Mouse (Mus musculus) forebrain, embryonic 10.5 days (tissue): ENCODE results near the gene 2510039O18Rik. TPM values are rescaled to one million over a fixed set of nuclear protein-coding genes. Genes with fewer than 3 reads are reported as not detected.

Experiments used
- DNase-seq: peaks from one replicate; pipeline ENCODE4 v3.0.0-alpha.2; 2017; ENCODE audit warnings: low spot score; ENCODE audit errors: extremely low spot score
- H3K27ac ChIP-seq: fragments of 300-500 bp; sonication (generic); 2 replicates; pipeline ENCODE4 v1.5.1; 2016; ENCODE audit warnings: mild to moderate bottlenecking
- H3K27me3 ChIP-seq: fragments of 300-500 bp; sonication (generic); 2 replicates; pipeline ENCODE4 v1.6.1; 2016; ENCODE audit warnings: mild to moderate bottlenecking; ENCODE audit not compliant: poor library complexity, severe bottlenecking
- H3K36me3 ChIP-seq: fragments of 300-500 bp; sonication (generic); replicated peaks from 2 replicates; pipeline ENCODE4 v1.6.1; 2016; ENCODE audit warnings: mild to moderate bottlenecking, moderate library complexity
- H3K4me1 ChIP-seq: fragments of 300-500 bp; sonication (generic); 2 replicates; pipeline ENCODE4 v1.6.1; 2016
- H3K4me3 ChIP-seq: fragments of 300-500 bp; sonication (generic); 2 replicates; pipeline ENCODE4 v1.5.1; 2016; ENCODE audit warnings: mild to moderate bottlenecking, moderate library complexity
- H3K9me3 ChIP-seq: fragments of 300-500 bp; sonication (generic); 2 replicates; pipeline ENCODE4 v1.6.1; 2016; ENCODE audit warnings: mild to moderate bottlenecking, moderate library complexity
- WGBS: fragments of 180-500 bp; shearing (Covaris S2); methylation state at CpG from one replicate; pipeline ENCODE4 v1.1.7; 2016; 5-methylcytosine and 5-hydroxymethylcytosine counted together
- polyA plus RNA-seq: library from polyadenylated mRNA; unstranded; fragments of >200 nt; fragmentation: Nextera tagmentation; extraction: Ambion mirVana; gene quantifications from 2 replicates; pipeline ENCODE4 v1.2.1, GENCODE M21; 2016

Gene 2510039O18Rik
- polyA plus RNA-seq, 1 experiment from 2014 or later: 9.0 TPM

- H3K27ac ChIP-seq: no peak overlapping the region
- H3K27me3 ChIP-seq: no peaks in the 10 kb centered on the region
- DNase-seq: no peak
- no peak overlapping the region; the same call in 1 of the 2 replicates for H3K4me3 ChIP-seq
- H3K9me3 ChIP-seq: no peaks in the 10 kb centered on the region
- peaks cover 11% of the 10 kb centered on the region for H3K4me1 ChIP-seq
- peaks cover 29% of the 10 kb centered on the region for H3K36me3 ChIP-seq
- WGBS: 24% methylated on average over 10 of the region's 10 CpGs
Measured at GRCm38 (mm10) chr4:147920973-147921372, 19.7 kb upstream of the 2510039O18Rik start.

- DNase-seq: no peak
- no peaks in the 10 kb centered on the region for H3K9me3 ChIP-seq
- H3K36me3 ChIP-seq: peaks cover 23% of the 10 kb centered on the region
- no peak overlapping the region for H3K4me3 ChIP-seq
- 83% methylated on average over 11 of the region's 11 CpGs for WGBS
- no peak overlapping the region for H3K27ac ChIP-seq
- no peaks in the 10 kb centered on the region for H3K27me3 ChIP-seq
- peaks cover 11% of the 10 kb centered on the region for H3K4me1 ChIP-seq
Measured at GRCm38 (mm10) chr4:147922341-147922740, 18.4 kb upstream of the 2510039O18Rik start.

GRCm38 (mm10) chr4:147927705-147928104 is 13.0 kb upstream of the 2510039O18Rik start:
- no peak for DNase-seq
- Histone ChIP-seq H3K36me3 (peaks cover 46% of the 10 kb centered on the region), H3K27ac (peak overlapping the region; percentile 62; the same call in 1 of the 2 replicates), H3K4me1 (peaks cover 12% of the 10 kb centered on the region), H3K27me3 (no peaks in the 10 kb centered on the region), H3K4me3 (0 out of 2 replicates have a peak overlapping the region, but pooled peaks have one; percentile 9), H3K9me3 (no peaks in the 10 kb centered on the region)
- 44% methylated on average over 8 of the region's 8 CpGs for WGBS

- Histone ChIP-seq H3K36me3 (peaks cover 41% of the 10 kb centered on the region), H3K27ac (peak overlapping the region; percentile 62; the same call in 1 of the 2 replicates), H3K4me1 (peaks cover 15% of the 10 kb centered on the region), H3K4me3 (peak overlapping the region; percentile 9; the same call in 1 of the 2 replicates), H3K9me3 (no peaks in the 10 kb centered on the region), H3K27me3 (no peaks in the 10 kb centered on the region)
- 9% methylated on average over 9 of the region's 9 CpGs for WGBS
- no peak for DNase-seq
Measured at GRCm38 (mm10) chr4:147928136-147928535, 12.6 kb upstream of the 2510039O18Rik start.

GRCm38 (mm10) chr4:147928540-147928939 is 12.2 kb upstream of the 2510039O18Rik start:
- no peaks in the 10 kb centered on the region for H3K27me3 ChIP-seq
- H3K4me3 ChIP-seq: peak overlapping the region; percentile 9; the same call in 1 of the 2 replicates
- H3K9me3 ChIP-seq: no peaks in the 10 kb centered on the region
- WGBS: 68% methylated on average over 7 of the region's 7 CpGs
- DNase-seq: no peak
- H3K4me1 ChIP-seq: peaks cover 17% of the 10 kb centered on the region
- peak overlapping the region; percentile 62; the same call in 1 of the 2 replicates for H3K27ac ChIP-seq
- peaks cover 38% of the 10 kb centered on the region for H3K36me3 ChIP-seq

- no peaks in the 10 kb centered on the region for H3K9me3 ChIP-seq
- H3K4me1 ChIP-seq: peaks cover 32% of the 10 kb centered on the region
- 93% methylated on average over 14 of the region's 14 CpGs for WGBS
- H3K27me3 ChIP-seq: no peaks in the 10 kb centered on the region
- H3K36me3 ChIP-seq: peaks cover 22% of the 10 kb centered on the region
- no peak for DNase-seq
- H3K4me3 ChIP-seq: no peak overlapping the region
- H3K27ac ChIP-seq: no peak overlapping the region
Measured at GRCm38 (mm10) chr4:147930946-147931345, 9.7 kb upstream of the 2510039O18Rik start.

GRCm38 (mm10) chr4:147934134-147934533 is 6.6 kb upstream of the 2510039O18Rik start:
- Histone ChIP-seq H3K4me1 (peaks cover 37% of the 10 kb centered on the region), H3K9me3 (no peaks in the 10 kb centered on the region), H3K27me3 (peaks cover 12% of the 10 kb centered on the region), H3K36me3 (peaks cover 22% of the 10 kb centered on the region), H3K27ac (no peak overlapping the region), H3K4me3 (no peak overlapping the region)
- no peak for DNase-seq
- 47% methylated on average over 3 of the region's 3 CpGs for WGBS

- 90% methylated on average over 4 of the region's 4 CpGs for WGBS
- Histone ChIP-seq H3K4me1 (peaks cover 37% of the 10 kb centered on the region), H3K4me3 (no peak overlapping the region)
Measured at GRCm38 (mm10) chr4:147934611-147935010, 6.1 kb upstream of the 2510039O18Rik start.

GRCm38 (mm10) chr4:147935904-147936303 is 4.8 kb upstream of the 2510039O18Rik start:
- Histone ChIP-seq H3K36me3 (peaks cover 7% of the 10 kb centered on the region), H3K4me3 (peak overlapping the region; percentile 77), H3K27me3 (peaks cover 12% of the 10 kb centered on the region), H3K27ac (peak overlapping the region; percentile 86), H3K9me3 (no peaks in the 10 kb centered on the region), H3K4me1 (peaks cover 46% of the 10 kb centered on the region)
- DNase-seq: no peak
- 23% methylated on average over 9 of the region's 9 CpGs for WGBS

More at GRCm38 (mm10) chr4:147934611-147935010, 6.1 kb upstream of the 2510039O18Rik start:
- DNase-seq: no peak
- no peak overlapping the region for H3K27ac ChIP-seq
- no peaks in the 10 kb centered on the region for H3K9me3 ChIP-seq
- H3K27me3 ChIP-seq: peaks cover 12% of the 10 kb centered on the region
- H3K36me3 ChIP-seq: peaks cover 19% of the 10 kb centered on the region

- Histone ChIP-seq H3K27me3 (peaks cover 12% of the 10 kb centered on the region), H3K4me1 (peaks cover 51% of the 10 kb centered on the region), H3K9me3 (no peaks in the 10 kb centered on the region), H3K27ac (peak within 1 kb of the TSS; percentile 86), H3K36me3 (peaks cover 2% of the 10 kb centered on the region; the same call in 1 of the 2 replicates), H3K4me3 (peak within 1 kb of the TSS; percentile 77)
- peak; percentile 75 for DNase-seq
- under 1% methylated on average over 51 of the region's 51 CpGs for WGBS
Measured at GRCm38 (mm10) chr4:147936331-147936954, 4.3 kb upstream of the 2510039O18Rik start, which contains the start of gene Plod1. Plod1 (minus strand) TSS chr4:147936767.

GRCm38 (mm10) chr4:147937021-147937420 is 3.7 kb upstream of the 2510039O18Rik start:
- peak overlapping the region; percentile 86; the same call in 1 of the 2 replicates for H3K27ac ChIP-seq
- DNase-seq: no peak
- 49% methylated on average over 3 of the region's 3 CpGs for WGBS
- H3K27me3 ChIP-seq: peaks cover 12% of the 10 kb centered on the region
- peak overlapping the region; percentile 77 for H3K4me3 ChIP-seq
- no peaks in the 10 kb centered on the region for H3K9me3 ChIP-seq
- peaks cover 56% of the 10 kb centered on the region for H3K4me1 ChIP-seq
- no peaks in the 10 kb centered on the region for H3K36me3 ChIP-seq

- peaks cover 61% of the 10 kb centered on the region for H3K4me1 ChIP-seq
Measured at GRCm38 (mm10) chr4:147937486-147937885, 3.2 kb upstream of the 2510039O18Rik start.

More at GRCm38 (mm10) chr4:147937486-147937885, 3.2 kb upstream of the 2510039O18Rik start:
- WGBS: 41% methylated on average over 5 of the region's 5 CpGs
- Histone ChIP-seq H3K9me3 (no peaks in the 10 kb centered on the region), H3K36me3 (0 out of 2 replicates have a peak, but pooled peaks cover 2% of the 10 kb centered on the region), H3K27ac (no peak overlapping the region), H3K27me3 (peaks cover 12% of the 10 kb centered on the region), H3K4me3 (no peak overlapping the region)
- no peak for DNase-seq
